Mouse (Mus musculus) skeletal muscle tissue, adult 2 months (tissue): ENCODE measurements around the gene G430095P16Rik.

Experiments used
- DNase-seq: peaks from one replicate; pipeline ENCODE4 v3.0.0-alpha.2; 2012; ENCODE audit warnings: low read depth, low spot score

Gene G430095P16Rik

GRCm38 (mm10) chr8:84722530-84722849 lies 317 bp upstream of the G430095P16Rik start:
- DNase-seq: no peak

- no peak for DNase-seq
These were observed 729 bp downstream of the G430095P16Rik start for GRCm38 (mm10) chr8:84723571-84723900.

GRCm38 (mm10) chr8:84724683-84725082 lies 1.9 kb downstream of the G430095P16Rik start:
- DNase-seq: no peak

- no peak for DNase-seq
These were observed 2.6 kb downstream of the G430095P16Rik start for GRCm38 (mm10) chr8:84725246-84725940.

GRCm38 (mm10) chr8:84725941-84726259 lies 3.1 kb downstream of the G430095P16Rik start:
- DNase-seq: peak; percentile 71

- DNase-seq: no peak
These were observed 5.7 kb downstream of the G430095P16Rik start for GRCm38 (mm10) chr8:84728474-84728873.

- DNase-seq: peak; percentile 68
These were observed 7.1 kb downstream of the G430095P16Rik start for GRCm38 (mm10) chr8:84729921-84730362.

- DNase-seq: peak; percentile 80
These were observed 7.9 kb downstream of the G430095P16Rik start for GRCm38 (mm10) chr8:84730541-84731370.

GRCm38 (mm10) chr8:84731371-84732177 lies 8.8 kb downstream of the G430095P16Rik start:
- no peak for DNase-seq

GRCm38 (mm10) chr8:84732545-84732944 lies 9.7 kb downstream of the G430095P16Rik start:
- no peak for DNase-seq

GRCm38 (mm10) chr8:84732996-84733395 lies 10.2 kb downstream of the G430095P16Rik start:
- DNase-seq: no peak

- no peak for DNase-seq
These were observed 11.2 kb downstream of the G430095P16Rik start for GRCm38 (mm10) chr8:84733959-84734358.

- DNase-seq: no peak
These were observed 11.9 kb downstream of the G430095P16Rik start for GRCm38 (mm10) chr8:84734680-84735079.

- peak; percentile 90 for DNase-seq
These were observed 12.8 kb downstream of the G430095P16Rik start for GRCm38 (mm10) chr8:84735597-84735996.

GRCm38 (mm10) chr8:84736521-84736920 lies 13.7 kb downstream of the G430095P16Rik start:
- no peak for DNase-seq

GRCm38 (mm10) chr8:84737608-84738007 lies 14.8 kb downstream of the G430095P16Rik start:
- peak; percentile 83 for DNase-seq

GRCm38 (mm10) chr8:84738266-84738665 lies 15.5 kb downstream of the G430095P16Rik start:
- DNase-seq: no peak

GRCm38 (mm10) chr8:84738715-84739400 lies 16.1 kb downstream of the G430095P16Rik start:
- DNase-seq: no peak

- DNase-seq: no peak
These were observed 16.6 kb downstream of the G430095P16Rik start for GRCm38 (mm10) chr8:84739401-84739742.

GRCm38 (mm10) chr8:84740895-84741843 lies 18.4 kb downstream of the G430095P16Rik start:
- DNase-seq: no peak
